In genomic region chr10:67317931-67318460, GRCm38 (mm10) we compare ENCODE assay signal across 8 mouse cellular contexts. TPM values are rescaled to one million over a fixed set of nuclear protein-coding genes. Genes with fewer than 3 reads are reported as not detected.
A peak's percentile ranks its signal among the peaks of the same experiment; 100 is the strongest.
DNase-seq lines count a peak whose midpoint lies in the region; ATAC-seq and TF ChIP-seq lines count a peak whose summit lies in the region.

No protein-coding gene starts in this region.

- peak overlapping the region; percentile 24 for H3K4me3 ChIP-seq in forebrain, embryonic 15.5 days
- peak overlapping the region; percentile 24 for H3K4me3 ChIP-seq in hindbrain, postnatal 0 days (ENCODE audit: low read length)
- H3K4me3 ChIP-seq in liver, embryonic 15.5 days (replicated peaks): peak overlapping the region; percentile 15; the same call in 1 of the 2 replicates
- peak overlapping the region; percentile 9; the same call in 1 of the 2 replicates for H3K4me3 ChIP-seq in neural tube, embryonic 11.5 days (ENCODE audit: low read depth, low read length)

- peaks cover 11% of the 10 kb centered on the region for H3K4me1 ChIP-seq in forebrain, embryonic 15.5 days
- 0 out of 2 replicates have a peak, but pooled peaks cover 4% of the 10 kb centered on the region for H3K4me1 ChIP-seq in hindbrain, postnatal 0 days (ENCODE audit: insufficient read depth, low read length)
- H3K4me1 ChIP-seq in liver, embryonic 15.5 days (replicated peaks): peaks cover 12% of the 10 kb centered on the region
- H3K4me1 ChIP-seq in neural tube, embryonic 11.5 days (ENCODE audit: control insufficient read depth, insufficient read depth, low read length): no peaks in the 10 kb centered on the region

- DNase-seq in urinary bladder, postnatal 25 days (ENCODE audit: low spot score): peak; percentile 16
- DNase-seq in urinary bladder, postnatal 4 days (ENCODE audit: low spot score in 2 of 2): no peak
- DNase-seq in hindbrain, postnatal 0 days (ENCODE audit: low spot score): peak; percentile 30
- DNase-seq in neural tube, embryonic 11.5 days (ENCODE audit: low spot score): peak; percentile 48
- no peak for DNase-seq in spleen, adult 18-20 months
- no peak for DNase-seq in c-Kit-positive CD71-positive TER-119-positive erythroid progenitor cells, embryonic 14.5 days (ENCODE audit: low spot score)

- peaks cover 25% of the 10 kb centered on the region for H3K27me3 ChIP-seq in forebrain, embryonic 15.5 days
- no peaks in the 10 kb centered on the region for H3K27me3 ChIP-seq in hindbrain, postnatal 0 days (ENCODE audit: insufficient read depth, low read length)
- 0 out of 2 replicates have a peak, but pooled peaks cover 4% of the 10 kb centered on the region for H3K27me3 ChIP-seq in liver, embryonic 15.5 days
- H3K27me3 ChIP-seq in neural tube, embryonic 11.5 days (ENCODE audit: control insufficient read depth, insufficient read depth, low read length): 0 out of 2 replicates have a peak, but pooled peaks cover 6% of the 10 kb centered on the region

- no peaks in the 10 kb centered on the region for H3K9me3 ChIP-seq in forebrain, embryonic 15.5 days
- H3K9me3 ChIP-seq in hindbrain, postnatal 0 days (ENCODE audit: low read length): no peaks in the 10 kb centered on the region
- no peaks in the 10 kb centered on the region for H3K9me3 ChIP-seq in liver, embryonic 15.5 days (replicated peaks)
- H3K9me3 ChIP-seq in neural tube, embryonic 11.5 days (ENCODE audit: control insufficient read depth, low read length): no peaks in the 10 kb centered on the region

- peak overlapping the region; percentile 37 for H3K4me2 ChIP-seq in forebrain, embryonic 15.5 days (replicated peaks)
- H3K4me2 ChIP-seq in hindbrain, postnatal 0 days (ENCODE audit: low read depth, low read length): peak overlapping the region; percentile 56
- peak overlapping the region; percentile 39 for H3K4me2 ChIP-seq in liver, embryonic 15.5 days
- H3K4me2 ChIP-seq in neural tube, embryonic 11.5 days (ENCODE audit: low read depth): peak overlapping the region; percentile 30

- under 1% methylated on average over 20 of the region's 20 CpGs for WGBS in forebrain, embryonic 15.5 days
- WGBS in hindbrain, postnatal 0 days: 2% methylated on average over 15 of the region's 20 CpGs
- 3% methylated on average over 20 of the region's 20 CpGs for WGBS in liver, embryonic 15.5 days (ENCODE audit: insufficient replicate concordance)
- WGBS in neural tube, embryonic 11.5 days: 3% methylated on average over 19 of the region's 20 CpGs

- no peak for ATAC-seq in forebrain, embryonic 15.5 days (replicated peaks)
- no peak for ATAC-seq in hindbrain, postnatal 0 days
- ATAC-seq in liver, embryonic 15.5 days (ENCODE audit: insufficient read depth): no peak
- 0 out of 2 replicates have a peak, but pooled peaks have one; percentile 50 for ATAC-seq in neural tube, embryonic 11.5 days (ENCODE audit: insufficient read depth, low FRiP score, low TSS enrichment)

- TF ChIP-seq CTCF in hindbrain, postnatal 0 days (IDR thresholded peaks at IDR 0.05; ENCODE audit: low read depth): no peak

- H3K27ac ChIP-seq in forebrain, embryonic 15.5 days (replicated peaks): no peak overlapping the region
- H3K27ac ChIP-seq in hindbrain, postnatal 0 days: no peak overlapping the region
- no peak overlapping the region for H3K27ac ChIP-seq in liver, embryonic 15.5 days (replicated peaks)
- H3K27ac ChIP-seq in neural tube, embryonic 11.5 days (ENCODE audit: low read depth, low read length): no peak overlapping the region

- peak overlapping the region; percentile 32; the same call in 1 of the 2 replicates for H3K9ac ChIP-seq in forebrain, embryonic 15.5 days (replicated peaks)
- H3K9ac ChIP-seq in hindbrain, postnatal 0 days (replicated peaks; ENCODE audit: low read length): no peak overlapping the region
- H3K9ac ChIP-seq in liver, embryonic 15.5 days: no peak overlapping the region
- H3K9ac ChIP-seq in neural tube, embryonic 11.5 days (ENCODE audit: low read length): no peak overlapping the region

- no peaks in the 10 kb centered on the region for H3K36me3 ChIP-seq in forebrain, embryonic 15.5 days
- H3K36me3 ChIP-seq in hindbrain, postnatal 0 days (ENCODE audit: insufficient read depth, low read length): no peaks in the 10 kb centered on the region
- H3K36me3 ChIP-seq in liver, embryonic 15.5 days (replicated peaks): no peaks in the 10 kb centered on the region
- H3K36me3 ChIP-seq in neural tube, embryonic 11.5 days (ENCODE audit: control insufficient read depth, insufficient read depth, low read length): no peaks in the 10 kb centered on the region

RNA-seq across cellular contexts. Expression of gene Nrbf2, which starts 32.9 kb away (rescaled TPM):
- polyA plus RNA-seq in forebrain, embryonic 15.5 days (2015; fragmentation: Nextera tagmentation; extraction: Ambion mirVana): 40.5 and 43.9 TPM in 2 replicates
- 10.5 and 10.6 TPM in 2 replicates for total RNA-seq in hindbrain, postnatal 0 days (2014; rRNA removed)
- polyA plus RNA-seq in hindbrain, postnatal 0 days (2015; fragmentation: Nextera tagmentation; extraction: Ambion mirVana): 31.1 and 33.9 TPM in 2 replicates
- 14.3 and 15.7 TPM in 2 replicates for polyA plus RNA-seq in liver, embryonic 15.5 days (2015; fragmentation: Nextera tagmentation; extraction: Ambion mirVana)
- 42.1 and 44.4 TPM in 2 replicates for polyA plus RNA-seq in neural tube, embryonic 11.5 days (2014; fragmentation: Nextera tagmentation; extraction: Ambion mirVana)

Comparison
In these comparisons a context has a peak if more than half of its experiments do, and no peak if none do; other contexts are left out.
1. DNase-seq: peak in urinary bladder, postnatal 25 days (single experiment), hindbrain, postnatal 0 days (single experiment) and neural tube, embryonic 11.5 days (single experiment); none in urinary bladder, postnatal 4 days (0 of 2), spleen, adult 18-20 months (0 of 2) and c-Kit-positive CD71-positive TER-119-positive erythroid progenitor cells, embryonic 14.5 days (single experiment).
2. Peak in every context shown above with its lines, with median percentiles within 50 percentile points of each other: H3K4me2 ChIP-seq and H3K4me3 ChIP-seq.